Comparison of ENCODE assay signal across 10 mouse cellular contexts in the genomic region with DNA sequence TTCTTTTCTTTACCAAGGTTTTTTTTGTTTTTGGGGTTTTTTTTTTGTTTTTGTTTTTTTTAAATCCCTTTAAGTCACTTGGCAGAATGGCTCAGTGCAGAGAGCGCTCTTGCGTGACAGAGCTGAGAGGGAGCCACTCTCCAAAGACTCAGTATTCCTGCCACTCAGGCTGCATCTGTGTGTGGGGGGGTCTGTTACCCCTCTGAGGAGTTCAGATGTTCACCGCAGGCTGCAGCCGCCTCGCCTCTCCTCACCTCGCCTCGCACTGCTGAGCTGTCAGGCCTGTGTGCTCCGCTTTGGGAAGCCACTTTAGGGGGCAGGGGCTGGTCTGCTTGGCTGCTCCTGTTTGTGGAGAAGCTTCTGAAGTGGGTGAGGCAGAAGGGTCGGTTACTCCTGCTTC. TPM values are rescaled to one million over a fixed set of nuclear protein-coding genes. Genes with fewer than 3 reads are reported as not detected.
A peak's percentile ranks its signal among the peaks of the same experiment; 100 is the strongest.
DNase-seq lines count a peak whose midpoint lies in the region; ATAC-seq and TF ChIP-seq lines count a peak whose summit lies in the region.
"Had no signal": no experiment of that assay in that cellular context is flagged by ENCODE, and none has a peak within 500 bp of the region (broad histone marks: within the 10 kb centered on the region; RNA-seq: fewer than 3 reads in every experiment).

Gene Flrt1 (minus strand): TSS at position 186 of the 400 bp plus-strand sequence.

- DNase-seq in layer of hippocampus, adult 2 months (ENCODE audit: low spot score in 2 of 2), result no peak
- no peak for DNase-seq in layer of hippocampus, adult 9-11 months
- DNase-seq in forebrain, embryonic 11.5 days (ENCODE audit: low spot score), result no peak
- DNase-seq in kidney, postnatal 14 days, result peak; percentile 33
- no peak for DNase-seq in gastrocnemius, adult 8-10 months (ENCODE audit: low spot score in 2 of 2)
- no peak for DNase-seq in adrenal gland, adult 18-20 months (ENCODE audit: low spot score in 2 of 2)

- H3K36me3 ChIP-seq in forebrain, embryonic 11.5 days (ENCODE audit: control insufficient read depth, insufficient read depth, low read length), result no peaks in the 10 kb centered on the region
- H3K36me3 ChIP-seq in midbrain, embryonic 12.5 days, result no peaks in the 10 kb centered on the region
- H3K36me3 ChIP-seq in heart, embryonic 11.5 days (ENCODE audit: control insufficient read depth, insufficient read depth, low read length), result no peaks in the 10 kb centered on the region
- H3K36me3 ChIP-seq: G1E; liver, embryonic 12.5 days had no signal

- no peaks in the 10 kb centered on the region for H3K9me3 ChIP-seq in forebrain, embryonic 11.5 days (ENCODE audit: control insufficient read depth, low read length)
- H3K9me3 ChIP-seq in midbrain, embryonic 12.5 days, result no peaks in the 10 kb centered on the region
- no peaks in the 10 kb centered on the region for H3K9me3 ChIP-seq in heart, embryonic 11.5 days (replicated peaks; ENCODE audit: control insufficient read depth, low read length)
- H3K9me3 ChIP-seq: G1E; liver, embryonic 12.5 days had no signal

- H3K4me1 ChIP-seq in forebrain, embryonic 11.5 days (replicated peaks; ENCODE audit: control insufficient read depth, insufficient read depth, low read length), result peaks cover 29% of the 10 kb centered on the region
- H3K4me1 ChIP-seq in midbrain, embryonic 12.5 days, result peaks cover 70% of the 10 kb centered on the region
- peaks cover 16% of the 10 kb centered on the region; the same call in 1 of the 2 replicates for H3K4me1 ChIP-seq in heart, embryonic 11.5 days (ENCODE audit: control insufficient read depth, insufficient read depth, low read length)

- H3K27me3 ChIP-seq in forebrain, embryonic 11.5 days (ENCODE audit: control insufficient read depth, insufficient read depth, low read length), result no peaks in the 10 kb centered on the region
- peaks cover 75% of the 10 kb centered on the region for H3K27me3 ChIP-seq in midbrain, embryonic 12.5 days
- peaks cover 6% of the 10 kb centered on the region; the same call in 1 of the 2 replicates for H3K27me3 ChIP-seq in heart, embryonic 11.5 days (ENCODE audit: control insufficient read depth, insufficient read depth, low read length)

- H3K4me2 ChIP-seq in forebrain, embryonic 11.5 days (ENCODE audit: low read depth, low read length, severe bottlenecking), result no peak within 1 kb of the TSS
- H3K4me2 ChIP-seq in midbrain, embryonic 12.5 days (replicated peaks), result no peak within 1 kb of the TSS
- H3K4me2 ChIP-seq in heart, embryonic 11.5 days, result no peak within 1 kb of the TSS

- TF ChIP-seq CTCF in layer of hippocampus, adult 2 months (conservative IDR thresholded peaks at IDR 0.05), result no peak

- peak within 1 kb of the TSS; percentile 16; the same call in 1 of the 2 replicates for H3K9ac ChIP-seq in forebrain, embryonic 11.5 days (ENCODE audit: low read length)
- H3K9ac ChIP-seq in midbrain, embryonic 12.5 days (replicated peaks), result 0 out of 2 replicates have a peak within 1 kb of the TSS, but pooled peaks have one; percentile 32
- no peak within 1 kb of the TSS for H3K9ac ChIP-seq in heart, embryonic 11.5 days (ENCODE audit: low read depth, low read length)
- H3K9ac ChIP-seq: liver, embryonic 12.5 days had no signal

- no peak within 1 kb of the TSS for H3K27ac ChIP-seq in layer of hippocampus, adult 2 months
- no peak within 1 kb of the TSS for H3K27ac ChIP-seq in forebrain, embryonic 11.5 days (ENCODE audit: low read depth, low read length)
- peak within 1 kb of the TSS; percentile 63 for H3K27ac ChIP-seq in midbrain, embryonic 12.5 days (replicated peaks)
- H3K27ac ChIP-seq in heart, embryonic 11.5 days (ENCODE audit: low read depth, low read length), result no peak within 1 kb of the TSS
- H3K27ac ChIP-seq: liver, embryonic 12.5 days had no signal

- H3K4me3 ChIP-seq in layer of hippocampus, adult 2 months, result no peak within 1 kb of the TSS
- H3K4me3 ChIP-seq in forebrain, embryonic 11.5 days (ENCODE audit: low read depth, low read length), result no peak within 1 kb of the TSS
- no peak within 1 kb of the TSS for H3K4me3 ChIP-seq in midbrain, embryonic 12.5 days
- no peak within 1 kb of the TSS for H3K4me3 ChIP-seq in heart, embryonic 11.5 days (ENCODE audit: low read depth, low read length)
- H3K4me3 ChIP-seq: liver, embryonic 12.5 days had no signal

- ATAC-seq in forebrain, embryonic 11.5 days (replicated peaks; ENCODE audit: low FRiP score), result no peak
- no peak; the same call in 1 of the 2 replicates for ATAC-seq in midbrain, embryonic 12.5 days (ENCODE audit: low FRiP score, low read depth)
- ATAC-seq in heart, embryonic 11.5 days (replicated peaks; ENCODE audit: insufficient number of reproducible peaks, low FRiP score, low TSS enrichment), result no peak
- ATAC-seq: liver, embryonic 12.5 days had no signal

- WGBS in forebrain, embryonic 11.5 days, result 18% methylated on average over 9 of the region's 9 CpGs
- 11% methylated on average over 9 of the region's 9 CpGs for WGBS in midbrain, embryonic 12.5 days
- WGBS in heart, embryonic 11.5 days (ENCODE audit: insufficient replicate concordance), result 54% methylated on average over 9 of the region's 9 CpGs

RNA-seq across cellular contexts. Expression of gene Flrt1, which starts in this region (rescaled TPM):
- 10 to 100 TPM; 17.9 to 19.5 TPM for total RNA-seq in layer of hippocampus, adult 2 months (2021)
- polyA plus RNA-seq in forebrain, embryonic 11.5 days (2014; fragmentation: Nextera tagmentation; extraction: Ambion mirVana), result 7.7 and 9.0 TPM in 2 replicates
- polyA plus RNA-seq in midbrain, embryonic 12.5 days (2016; fragmentation: Nextera tagmentation; extraction: Ambion mirVana), result 8.0 and 8.2 TPM in 2 replicates
- 1 to 10 TPM in 3 of 4 experiments, under 1 TPM in 1; 0.83 to 2.9 (median 1.7) TPM for total RNA-seq in gastrocnemius, adult 8-10 months (2022)
- total RNA-seq in adrenal gland, adult 18-20 months (2021), result 1 to 10 TPM; 2.1 to 9.3 TPM
- 0.79 and 0.97 TPM in 2 replicates for polyA plus RNA-seq in heart, embryonic 11.5 days (2014; fragmentation: Nextera tagmentation; extraction: Ambion mirVana)
- polyA plus RNA-seq: G1E had no signal
